Mouse (Mus musculus) G1E-ER4 (cell line): ENCODE data around the gene Mrc1. TPM values are rescaled to one million over a fixed set of nuclear protein-coding genes. Genes with fewer than 3 reads are reported as not detected.

ENCODE experiments used
- GATA1 ChIP-seq: IDR thresholded peaks from one replicate; pipeline ENCODE4 v1.8.0; 2012; ENCODE audit warnings: low read length, inconsistent platforms
- polyA plus RNA-seq: library from polyadenylated mRNA; stranded (reverse); fragments of >175 nt; gene quantifications from 2 replicates; pipeline ENCODE4 v1.2.3, GENCODE M21; 2012

Mrc1 gene
- polyA plus RNA-seq = not detected in 2 replicates

DNA sequence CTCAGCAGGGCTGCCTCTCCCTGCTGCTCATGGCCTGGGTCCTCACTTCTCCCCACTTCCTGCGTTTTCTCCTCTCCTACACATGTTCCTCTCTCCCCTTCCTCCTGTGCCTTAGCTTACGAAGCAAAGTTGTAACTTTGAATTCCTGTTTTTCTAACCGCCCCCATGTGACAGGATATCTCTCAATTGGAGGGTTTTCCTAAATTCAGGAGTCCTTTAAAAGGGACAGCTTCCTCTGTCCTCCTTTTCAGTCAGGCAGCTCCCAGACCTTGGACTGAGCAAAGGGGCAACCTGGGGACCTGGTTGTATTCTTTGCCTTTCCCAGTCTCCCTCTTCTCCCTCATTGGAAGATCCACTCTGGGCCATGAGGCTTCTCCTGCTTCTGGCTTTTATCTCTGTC is at the start of gene Mrc1:
Gene Mrc1 (plus strand): TSS at position 244 of the 400 bp plus-strand sequence.
- no peak for TF ChIP-seq GATA1

- no peak for TF ChIP-seq GATA1
Observed at GRCm38 (mm10) chr2:14184375-14184774, 44.8 kb upstream of the Mrc1 start.

DNA sequence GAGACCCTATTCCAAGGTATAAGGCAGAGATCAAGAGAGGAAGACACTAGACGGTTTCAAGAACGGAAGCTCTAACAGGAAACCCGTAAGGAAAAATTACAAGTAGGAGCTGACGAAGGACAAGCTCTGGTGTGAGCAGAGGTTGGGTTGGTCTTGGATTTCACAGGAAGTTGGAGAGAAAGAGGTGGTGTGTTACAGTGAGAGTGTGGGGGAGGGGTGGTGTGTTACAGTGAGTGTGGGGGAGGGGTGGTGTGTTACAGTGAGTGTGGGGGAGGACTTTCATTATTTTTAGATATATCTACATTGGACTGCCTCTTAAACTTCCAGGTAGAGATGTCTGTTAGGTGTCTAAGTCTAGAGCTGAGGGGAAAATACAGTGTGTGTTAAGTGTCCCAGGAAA is 38.5 kb upstream of the Mrc1 start:
- TF ChIP-seq GATA1 = no peak

DNA sequence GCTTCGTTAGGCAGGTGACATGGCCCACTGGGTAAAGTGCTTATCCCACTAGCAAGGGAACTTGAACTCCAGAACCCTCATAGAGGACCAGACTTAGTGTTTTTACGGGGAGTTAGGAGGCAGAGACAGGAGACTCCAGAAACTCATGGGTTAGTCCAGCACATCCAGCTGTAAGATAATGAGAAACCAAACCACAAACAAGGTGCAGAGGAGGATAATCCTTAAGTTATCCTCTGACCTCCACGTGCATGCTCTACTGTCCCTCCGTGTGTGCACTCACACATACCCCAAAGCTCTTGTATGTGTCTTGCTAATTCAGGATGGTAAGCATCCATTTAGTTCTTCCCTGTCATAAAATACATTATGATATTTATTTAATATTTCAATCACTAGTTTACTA is 37.6 kb upstream of the Mrc1 start:
- no peak for TF ChIP-seq GATA1

GRCm38 (mm10) chr2:14192046-14192445 is 37.1 kb upstream of the Mrc1 start:
- no peak for TF ChIP-seq GATA1

GRCm38 (mm10) chr2:14199621-14200020 is 29.6 kb upstream of the Mrc1 start:
- no peak for TF ChIP-seq GATA1

DNA sequence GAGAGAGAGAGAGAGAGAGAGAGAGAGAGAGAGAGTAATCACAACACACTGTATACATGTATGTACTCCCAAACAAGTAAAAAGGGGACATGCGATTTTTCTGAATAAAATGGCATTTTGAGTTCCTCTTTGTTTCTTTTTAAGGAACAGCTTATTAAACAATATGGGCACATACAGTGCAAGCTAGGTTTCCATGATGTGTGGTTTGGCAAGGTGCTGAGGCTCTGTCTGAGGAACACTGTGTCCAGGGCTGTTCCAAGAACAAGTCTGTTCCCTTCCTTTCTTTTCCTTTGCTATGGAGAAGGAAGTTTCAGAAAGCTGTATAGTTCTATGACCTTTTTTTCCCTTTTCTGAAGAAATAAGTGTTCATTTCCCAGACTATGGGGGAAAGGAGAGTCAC is 24.9 kb upstream of the Mrc1 start:
- no peak for TF ChIP-seq GATA1

DNA sequence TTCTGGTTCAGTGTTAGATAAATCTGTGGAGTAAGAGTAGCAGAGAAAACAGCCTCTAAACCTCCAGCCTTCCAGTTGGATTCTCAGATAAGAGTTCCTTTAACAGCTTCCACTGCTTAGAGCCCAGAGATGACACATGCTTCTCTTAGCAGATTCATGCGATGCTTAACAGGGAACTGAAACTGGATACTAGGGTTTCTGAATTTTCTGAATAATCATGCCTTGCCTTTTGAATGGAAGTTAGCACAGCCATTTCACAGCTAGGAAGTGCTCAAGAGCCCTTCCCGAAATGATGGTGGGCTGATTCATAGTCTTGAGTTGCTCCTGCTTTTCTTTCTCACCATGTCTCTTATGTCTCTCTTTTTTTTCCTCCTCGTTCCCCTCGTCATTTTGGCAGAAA is 22.4 kb upstream of the Mrc1 start:
- TF ChIP-seq GATA1 = no peak

- no peak for TF ChIP-seq GATA1
Observed at GRCm38 (mm10) chr2:14210731-14211130, 18.5 kb upstream of the Mrc1 start.

- no peak for TF ChIP-seq GATA1
Observed at GRCm38 (mm10) chr2:14211606-14212005, 17.6 kb upstream of the Mrc1 start.

- no peak for TF ChIP-seq GATA1
Observed at GRCm38 (mm10) chr2:14214764-14215163, 14.4 kb upstream of the Mrc1 start.

- no peak for TF ChIP-seq GATA1
Observed at GRCm38 (mm10) chr2:14216653-14217052, 12.5 kb upstream of the Mrc1 start.

- no peak for TF ChIP-seq GATA1
Observed at GRCm38 (mm10) chr2:14218126-14218525, 11.1 kb upstream of the Mrc1 start.

DNA sequence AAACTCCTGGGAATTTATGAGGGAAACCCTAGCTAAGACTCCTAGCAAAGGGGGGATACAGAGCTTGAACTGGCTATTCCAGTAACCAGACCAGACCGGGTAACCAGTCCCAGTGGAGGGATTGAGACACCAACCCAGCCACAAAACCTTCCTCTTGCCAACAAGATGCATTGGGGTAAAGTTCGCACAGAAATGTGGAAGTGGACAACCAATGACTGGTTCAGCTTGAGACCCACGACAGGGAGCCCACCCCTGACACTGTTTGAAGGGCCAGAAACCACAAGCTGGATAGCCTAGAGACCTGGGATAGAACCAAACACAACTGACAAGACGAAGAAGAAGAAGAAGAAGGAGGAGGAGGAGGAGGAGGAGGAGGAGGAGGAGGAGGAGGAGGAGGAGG is 4.8 kb upstream of the Mrc1 start:
- no peak for TF ChIP-seq GATA1

DNA sequence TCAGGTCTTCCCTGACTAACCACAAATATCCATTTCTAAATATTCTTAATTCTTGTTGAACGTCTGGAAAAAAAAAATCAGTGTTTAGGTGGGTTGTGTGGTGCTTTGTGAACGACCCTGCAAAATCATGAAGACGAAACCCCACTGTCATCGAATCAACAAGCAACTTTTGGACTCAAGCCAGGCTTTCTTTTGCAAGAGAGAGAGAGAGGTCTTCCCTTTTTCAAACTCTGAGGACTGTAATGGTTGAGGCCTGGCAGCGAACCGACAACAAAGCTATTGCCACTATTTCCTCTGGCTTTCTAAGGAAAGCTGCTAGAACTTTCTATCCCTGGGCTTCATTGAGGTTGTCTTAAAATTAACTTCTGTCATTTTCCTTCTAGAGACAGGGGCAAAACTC is 697 bp upstream of the Mrc1 start:
- no peak for TF ChIP-seq GATA1

DNA sequence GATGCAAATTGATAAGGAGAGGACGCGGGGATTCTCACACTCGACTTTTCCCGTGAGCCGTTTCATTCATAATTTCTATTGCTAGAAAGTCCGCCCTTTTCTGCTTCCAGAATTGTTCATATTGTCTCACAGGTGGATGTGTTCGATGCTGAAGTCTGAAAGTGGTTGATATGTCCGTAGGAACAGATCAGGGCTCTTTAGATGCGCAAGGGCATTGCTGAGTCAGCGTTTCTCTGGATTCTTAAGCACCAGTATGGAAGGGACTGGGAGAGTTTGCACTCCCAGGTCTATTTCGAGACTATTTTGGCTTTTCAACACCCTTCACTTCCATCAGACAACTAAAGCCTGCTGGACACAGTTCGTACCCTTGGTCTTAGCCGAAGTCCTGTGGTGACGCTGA is 787 bp downstream of the Mrc1 start:
- TF ChIP-seq GATA1 = no peak

GRCm38 (mm10) chr2:14232897-14233296 is 3.7 kb downstream of the Mrc1 start:
- TF ChIP-seq GATA1 = no peak

DNA sequence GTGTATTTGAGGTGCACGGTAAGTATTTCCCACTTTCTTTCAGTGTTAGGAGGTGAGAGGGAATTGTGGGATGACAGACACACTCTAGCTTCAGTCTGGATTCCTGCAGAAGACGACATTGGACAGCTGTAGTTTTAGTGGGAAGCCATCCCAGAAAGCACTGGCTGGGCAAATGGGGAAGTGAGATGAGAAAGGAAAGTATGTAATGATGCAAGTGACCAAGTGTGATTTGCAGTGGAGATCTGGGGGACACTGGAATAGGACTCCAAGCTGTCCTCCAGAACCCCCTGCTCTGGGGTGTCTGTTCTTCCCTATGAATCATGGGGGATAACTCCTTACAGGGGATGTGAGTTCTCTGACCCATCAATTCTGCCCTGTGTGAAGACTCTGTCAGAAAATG is 4.8 kb downstream of the Mrc1 start:
- no peak for TF ChIP-seq GATA1

- no peak for TF ChIP-seq GATA1
Observed at GRCm38 (mm10) chr2:14235319-14235718, 6.1 kb downstream of the Mrc1 start.

- TF ChIP-seq GATA1 = no peak
Observed at GRCm38 (mm10) chr2:14236920-14237319, 7.7 kb downstream of the Mrc1 start.
